Mouse (Mus musculus) adrenal gland, postnatal 4 days (tissue): ENCODE measurements around the gene Gm28035. TPM values are rescaled to one million over a fixed set of nuclear protein-coding genes. Genes with fewer than 3 reads are reported as not detected.

Experiments used
- DNase-seq, 2 experiments: peaks; one replicate each; pipeline ENCODE4 v3.0.0; 2021 to 2022; ENCODE audit warnings: low spot score in 2 of 2, mixed read lengths in 2 of 2
- total RNA-seq, 2 experiments: library from RNA; stranded (reverse); gene quantifications; 2 replicates each; pipeline ENCODE4 v1.2.3; 2021

Gm28035 gene
- total RNA-seq, 2 experiments from 2014 or later = 1.3 TPM

- DNase-seq = no peak
Observed at GRCm38 (mm10) chr2:30261064-30261736, 20.8 kb downstream of the Gm28035 start.

DNA sequence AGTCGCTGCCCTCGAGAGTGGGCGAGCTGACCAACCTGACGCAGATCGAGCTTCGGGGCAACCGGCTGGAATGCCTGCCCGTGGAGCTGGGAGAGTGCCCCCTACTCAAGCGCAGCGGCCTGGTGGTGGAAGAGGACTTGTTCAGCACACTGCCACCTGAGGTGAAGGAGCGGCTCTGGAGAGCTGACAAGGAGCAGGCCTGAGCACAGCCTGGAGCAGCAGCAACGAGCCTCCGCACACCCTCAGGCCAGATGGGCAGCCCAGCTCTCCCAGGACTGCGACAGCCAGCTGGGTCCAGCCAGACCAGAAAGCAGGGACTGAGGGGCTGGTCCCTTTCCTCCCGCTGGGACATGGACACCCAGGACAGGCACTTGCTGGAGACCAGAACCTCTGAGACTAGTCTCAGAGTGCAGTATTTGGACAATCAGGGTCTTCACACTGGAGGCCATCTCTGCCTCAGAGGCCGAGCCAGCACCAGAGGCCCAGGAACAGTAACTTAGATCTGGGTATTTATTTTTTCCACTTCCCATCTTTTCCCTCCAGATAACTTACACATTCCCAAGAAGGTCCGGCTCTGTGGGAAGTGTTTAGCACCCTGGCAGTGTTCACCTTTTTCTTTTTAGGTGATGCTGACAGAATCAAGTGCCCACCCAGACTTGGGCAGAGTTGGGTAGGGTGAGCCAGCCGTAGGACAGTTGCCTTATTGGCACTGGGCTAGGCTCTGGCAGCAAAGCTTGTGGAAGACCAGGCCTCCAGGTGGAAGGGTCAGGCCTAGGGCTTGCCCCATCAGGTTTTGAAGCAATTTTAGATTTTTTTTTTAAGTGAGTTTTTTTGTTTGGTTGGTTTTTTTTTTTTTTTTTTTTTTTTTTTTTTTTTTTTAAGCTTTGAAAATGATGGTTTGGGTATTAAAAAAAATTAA lies 21.8 kb downstream of the Gm28035 start:
- no peak for DNase-seq

DNA sequence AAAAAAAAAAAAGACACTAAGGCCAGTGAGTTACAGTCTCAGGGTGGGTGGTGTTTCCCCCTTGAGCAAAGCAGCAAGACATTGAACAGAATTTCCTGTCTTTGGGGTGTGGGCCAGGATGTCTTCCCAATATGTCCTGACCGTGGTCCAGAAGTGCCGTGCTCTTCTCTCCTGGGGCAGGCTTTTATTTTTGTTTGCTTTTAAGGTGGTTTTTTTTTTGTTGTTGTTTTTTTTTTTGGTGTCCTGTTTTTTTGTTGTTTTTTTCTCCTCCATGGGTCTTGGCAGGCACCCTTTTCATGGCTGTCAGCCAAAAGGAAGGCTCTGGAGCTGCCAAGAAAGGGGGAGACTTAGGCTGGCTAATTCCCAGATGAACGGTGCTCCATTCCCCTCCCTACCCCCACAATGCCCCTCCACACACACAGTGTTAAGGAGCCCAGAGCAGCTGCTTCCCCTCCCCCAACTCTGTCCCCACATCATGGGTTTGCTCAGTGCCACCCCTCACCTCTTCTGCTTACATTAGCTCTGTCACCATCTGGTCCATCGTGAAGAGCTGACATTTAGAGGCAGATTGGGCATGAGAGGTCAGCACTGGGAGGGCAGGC lies 22.6 kb downstream of the Gm28035 start:
- DNase-seq = no peak

- DNase-seq = no peak
Observed at GRCm38 (mm10) chr2:30263811-30264210, 23.4 kb downstream of the Gm28035 start.

DNA sequence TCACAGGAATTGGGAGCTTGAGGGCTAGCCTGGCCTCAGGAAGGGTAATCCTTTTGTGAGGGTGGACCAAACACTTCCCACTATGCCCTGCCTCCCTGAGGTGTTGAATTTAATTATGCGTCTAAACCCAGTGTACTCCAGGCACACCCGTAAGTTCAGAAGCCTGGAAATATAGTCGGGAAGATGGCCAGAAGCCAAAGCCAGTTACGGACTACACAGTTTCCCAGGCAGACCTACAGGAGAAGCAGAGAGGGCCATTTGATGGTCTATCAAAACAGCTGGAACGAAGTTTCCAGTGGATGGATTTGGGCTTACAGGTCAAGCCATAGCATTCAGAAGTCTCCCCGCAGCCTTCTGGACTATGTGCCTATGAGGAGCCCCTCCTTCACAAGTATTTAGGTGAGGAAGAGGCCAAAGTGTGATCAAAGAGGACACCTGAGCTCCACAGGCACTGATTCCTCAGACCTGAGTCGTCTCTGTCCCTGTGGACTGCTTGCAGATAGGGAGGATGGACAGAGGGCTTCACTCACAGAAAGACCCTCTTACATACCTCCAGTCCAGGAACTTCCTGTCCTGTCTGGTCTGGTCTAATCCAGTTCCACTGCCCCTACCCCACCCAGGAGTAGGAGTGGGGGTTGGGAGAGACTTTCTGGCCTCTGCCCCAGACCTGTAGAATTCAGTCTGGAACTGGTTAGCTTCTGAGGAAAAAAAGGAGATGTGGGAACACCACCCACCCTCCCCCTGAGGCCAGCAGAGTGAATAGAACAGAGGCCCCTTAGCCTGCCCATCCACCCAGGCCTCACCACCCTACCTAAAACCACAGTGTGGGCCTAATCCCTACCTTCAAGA lies 24.5 kb downstream of the Gm28035 start:
- DNase-seq = no peak

- no peak for DNase-seq
Observed at GRCm38 (mm10) chr2:30265767-30266253, 25.4 kb downstream of the Gm28035 start, which contains the start of gene Phyhd1. Gene Phyhd1, plus strand, starts transcription at chr2:30266203.

GRCm38 (mm10) chr2:30266392-30266941 lies 26.1 kb downstream of the Gm28035 start:
- DNase-seq = no peak

- DNase-seq = no peak
Observed at GRCm38 (mm10) chr2:30267466-30267865, 27.1 kb downstream of the Gm28035 start.

DNA sequence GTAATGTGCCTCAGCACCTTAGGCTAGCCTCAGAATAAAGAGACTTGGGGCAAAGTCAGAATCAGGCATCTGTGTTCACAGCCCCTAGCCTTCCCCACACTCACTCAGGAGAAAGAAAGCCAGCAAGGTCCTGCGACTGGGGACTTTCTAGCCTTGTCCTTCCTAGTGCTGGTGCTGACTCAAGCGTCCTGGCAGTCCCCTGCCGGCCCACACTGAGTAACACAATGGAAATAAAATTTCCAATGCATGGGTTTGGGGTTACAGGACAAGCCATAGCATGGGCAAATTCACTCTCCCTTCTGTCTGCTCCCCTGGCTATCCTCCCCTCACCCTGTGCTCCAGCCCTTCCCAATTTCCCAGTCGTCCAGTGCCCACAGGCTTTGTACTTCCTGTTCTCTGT lies 28.0 kb downstream of the Gm28035 start:
- no peak for DNase-seq

DNA sequence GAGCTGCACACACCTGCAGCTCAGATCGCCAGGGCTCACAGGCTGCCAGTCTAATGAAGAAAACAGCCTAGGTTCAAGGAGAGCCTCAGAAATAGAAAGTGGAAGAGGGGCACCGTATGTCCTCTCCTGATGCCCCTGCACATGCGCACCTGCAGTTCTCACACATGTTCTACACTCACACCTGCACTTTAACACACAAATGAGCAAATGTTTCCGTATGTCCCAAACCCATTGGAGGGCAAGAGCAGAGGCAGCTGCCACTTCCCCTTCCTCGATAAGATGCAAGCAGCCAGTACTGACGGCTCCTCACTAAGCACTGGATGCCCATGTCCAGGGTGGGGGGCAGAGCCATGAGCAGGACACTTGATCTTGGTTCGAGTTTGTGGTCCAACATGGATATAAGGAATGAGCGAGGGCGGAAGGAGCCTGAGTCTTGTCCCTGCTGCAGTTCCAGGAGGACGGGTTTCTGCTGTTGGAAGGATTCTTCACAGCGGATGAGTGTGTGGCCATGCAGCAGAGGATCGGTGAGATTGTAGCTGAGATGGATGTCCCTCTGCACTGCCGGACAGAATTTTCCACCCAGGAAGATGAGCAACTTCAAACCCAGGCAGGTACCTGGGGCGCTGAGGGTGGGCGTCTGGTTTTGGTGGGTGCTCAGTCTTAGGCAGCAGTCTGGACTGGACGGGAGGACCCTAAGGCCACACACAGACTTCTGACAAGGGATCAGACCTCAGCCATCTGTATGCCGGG lies 29.0 kb downstream of the Gm28035 start:
- DNase-seq = no peak

DNA sequence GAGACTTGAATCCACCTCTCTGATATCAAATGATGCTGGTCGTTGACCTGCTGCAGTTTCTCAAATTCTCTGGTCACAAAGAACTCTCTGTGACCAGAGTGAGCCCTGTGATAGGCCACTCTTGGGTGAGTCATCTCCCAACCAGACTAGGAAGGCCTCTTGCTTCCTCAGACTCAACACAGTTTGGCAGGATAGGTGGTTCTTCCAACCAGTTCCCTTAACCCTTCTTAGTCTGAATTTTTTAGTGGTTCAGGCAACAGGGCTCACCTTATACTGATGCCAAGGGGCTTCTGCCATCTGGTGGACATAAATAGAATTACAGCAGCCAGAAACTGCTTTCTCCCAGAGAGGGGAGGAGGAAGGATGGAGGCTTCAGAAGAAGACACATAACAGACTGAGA lies 29.8 kb downstream of the Gm28035 start:
- DNase-seq = no peak

DNA sequence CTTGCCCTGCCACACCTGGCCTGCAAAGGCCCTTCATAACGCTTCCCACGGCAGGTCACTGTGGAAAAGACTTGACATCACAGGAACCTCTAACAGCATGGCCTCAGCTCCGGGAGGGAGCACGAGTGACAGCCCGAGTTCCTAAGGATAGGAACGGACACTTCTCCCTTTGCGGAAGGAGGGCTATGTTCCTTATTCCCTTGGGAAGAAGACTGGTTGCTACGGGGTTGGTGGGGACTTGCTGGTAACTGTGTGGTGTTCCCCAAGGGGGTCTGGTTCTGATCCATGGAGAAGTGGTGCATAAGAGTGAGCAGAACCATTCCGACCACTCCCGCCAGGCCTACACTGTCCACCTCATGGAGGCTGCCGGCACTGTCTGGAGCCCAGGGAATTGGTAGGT lies 40.4 kb downstream of the Gm28035 start, which contains the start of gene Gm28038:
TSS of gene Gm28038 (plus strand) at position 301 of the 400 bp plus-strand sequence.
- DNase-seq = no peak

- DNase-seq = no peak
Observed at GRCm38 (mm10) chr2:30281651-30282050, 41.3 kb downstream of the Gm28035 start.

- no peak for DNase-seq
Observed at GRCm38 (mm10) chr2:30283193-30283592, 42.8 kb downstream of the Gm28035 start.

GRCm38 (mm10) chr2:30285004-30285403 lies 44.6 kb downstream of the Gm28035 start:
- no peak for DNase-seq

DNA sequence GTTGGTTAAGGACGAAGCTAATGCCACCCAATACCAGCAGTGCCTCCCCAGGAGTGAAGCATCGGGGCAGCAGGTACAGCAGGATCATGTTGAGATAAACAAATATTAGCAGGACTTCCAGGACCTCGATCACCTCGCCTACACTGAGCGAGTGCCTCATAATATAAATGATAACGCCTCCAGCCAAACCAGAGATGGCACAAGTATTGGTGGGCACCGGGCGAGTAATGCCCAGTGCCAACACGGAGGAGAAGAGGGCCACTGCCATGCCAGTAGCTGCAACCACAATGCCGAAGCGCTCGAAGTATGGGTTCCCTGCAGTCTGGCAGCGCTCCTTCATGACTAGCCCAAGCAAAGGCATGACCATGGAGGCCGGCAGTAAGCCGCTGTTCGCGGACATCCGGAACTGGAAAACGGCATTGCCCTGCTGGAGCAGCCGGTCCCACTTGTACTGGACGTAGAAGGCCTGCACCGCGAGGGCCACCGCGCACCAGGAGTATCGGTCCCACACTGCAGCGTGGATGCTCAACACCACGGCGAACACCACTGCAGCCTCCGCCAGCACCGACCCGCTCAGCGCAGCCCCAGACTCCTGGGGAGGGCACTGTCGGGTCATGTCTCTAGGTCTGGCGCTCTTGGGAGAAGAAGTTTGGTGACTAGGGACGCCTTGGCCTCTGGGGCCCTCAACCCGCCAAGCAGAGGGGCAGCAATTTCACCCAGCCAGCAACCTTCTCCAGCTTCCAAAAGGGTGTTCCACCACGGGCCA lies 45.2 kb downstream of the Gm28035 start:
- DNase-seq = no peak

DNA sequence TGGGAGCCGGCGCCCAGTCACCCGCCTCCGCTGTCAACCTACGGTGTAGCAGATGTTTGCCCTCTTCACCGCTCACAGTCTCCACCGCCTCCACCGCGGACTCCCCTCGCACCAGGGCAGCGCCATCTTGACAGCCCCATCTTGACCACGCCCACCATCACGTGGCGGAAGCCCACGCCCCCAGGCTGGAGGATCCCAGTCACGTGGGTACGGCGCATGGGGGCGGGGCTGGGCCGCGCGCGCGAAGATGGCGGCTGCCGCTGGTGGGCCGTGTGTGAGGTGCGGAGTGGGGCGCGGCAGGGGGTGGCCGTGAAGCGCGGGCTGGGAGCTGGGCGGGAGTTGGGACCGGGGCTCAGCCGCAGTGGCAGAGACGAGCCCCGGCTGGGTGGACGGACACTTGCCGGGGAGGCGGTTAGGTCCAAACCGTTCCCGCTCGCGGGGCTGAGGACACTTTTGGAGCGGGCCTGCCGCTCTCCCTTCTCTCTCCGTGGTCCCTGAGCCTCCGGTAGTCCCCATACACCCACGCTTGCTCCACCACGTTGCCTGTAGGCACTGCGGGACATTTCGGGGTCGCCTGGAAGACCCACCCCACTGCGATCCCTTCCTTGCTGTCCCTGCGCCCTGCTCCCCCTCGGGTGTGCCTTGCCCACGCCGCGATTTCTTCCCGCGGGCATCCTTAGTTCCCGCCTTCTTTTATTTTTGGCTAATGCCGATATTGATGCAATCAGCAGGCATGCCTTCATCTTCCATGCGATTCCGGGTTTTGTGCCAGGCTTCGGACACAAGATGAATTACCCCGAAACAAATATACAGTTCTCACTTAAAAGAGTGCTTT lies 46.0 kb downstream of the Gm28035 start, which contains the start of the genes Dolk and Nup188:
TSS of gene Dolk (minus strand) at position 143 of the 835 bp plus-strand sequence.
TSS of gene Nup188 (plus strand) at position 206 of the 835 bp plus-strand sequence.
- peak; percentile 97 to 98 for DNase-seq

- no peak for DNase-seq
Observed at GRCm38 (mm10) chr2:30287027-30287373, 46.6 kb downstream of the Gm28035 start.
